In the genomic region with DNA sequence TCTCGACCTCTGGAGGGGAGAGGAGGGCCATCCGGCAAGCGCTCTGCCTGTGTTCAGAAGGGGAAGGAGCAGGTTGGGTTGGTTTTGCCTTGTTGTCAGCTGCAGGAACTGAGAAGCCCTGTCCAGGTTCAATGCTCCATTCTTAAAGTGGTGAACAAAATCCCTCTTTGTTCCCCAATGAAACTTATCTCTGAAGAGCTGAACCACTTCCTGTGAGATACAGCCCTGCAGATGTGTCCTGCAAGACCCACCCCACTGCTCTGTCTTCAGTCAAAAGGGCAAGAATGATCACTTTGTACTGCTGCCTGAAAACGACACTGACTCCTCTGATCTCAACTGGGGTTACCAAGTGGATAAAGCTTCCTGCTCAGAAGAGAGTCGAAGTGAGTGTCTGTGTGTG, we compare ENCODE assay signal across 12 mouse cellular contexts.
A peak's percentile ranks its signal among the peaks of the same experiment; 100 is the strongest.
DNase-seq lines count a peak whose midpoint lies in the region; ATAC-seq and TF ChIP-seq lines count a peak whose summit lies in the region.
"Had no signal": no experiment of that assay in that cellular context is flagged by ENCODE, and none has a peak within 500 bp of the region (broad histone marks: within the 10 kb centered on the region; RNA-seq: fewer than 3 reads in every experiment).

No protein-coding gene starts in this region.

- ATAC-seq in CD4-positive, CD25-positive, alpha-beta regulatory T cell, adult 4 months: no peak
- ATAC-seq in liver, embryonic 12.5 days: 0 out of 2 replicates have a peak, but pooled peaks have one; percentile 21
- no peak for ATAC-seq in liver, postnatal 0 days
- peak; percentile 93 for ATAC-seq in common myeloid progenitor, adult 5-6 weeks (replicated peaks; ENCODE audit: low read depth, poor library complexity, severe bottlenecking)
- ATAC-seq in megakaryocyte, adult 5-6 weeks (ENCODE audit: poor library complexity, severe bottlenecking): peak; percentile 80
- no peak for ATAC-seq in midbrain, embryonic 11.5 days (ENCODE audit: low FRiP score)

- TF ChIP-seq EP300 in liver, postnatal 0 days (IDR thresholded peaks at IDR 0.05; ENCODE audit: low read depth): no peak

- no peaks in the 10 kb centered on the region for H3K36me3 ChIP-seq in liver, embryonic 12.5 days
- H3K36me3 ChIP-seq in liver, postnatal 0 days (replicated peaks; ENCODE audit: insufficient read depth, low read length): no peaks in the 10 kb centered on the region
- H3K36me3 ChIP-seq in midbrain, embryonic 11.5 days (ENCODE audit: control insufficient read depth, insufficient read depth, low read length): no peaks in the 10 kb centered on the region
- H3K36me3 ChIP-seq: forebrain, embryonic 10.5 days; heart, embryonic 15.5 days; midbrain, embryonic 12.5 days had no signal

- TF ChIP-seq CTCF in liver, postnatal 0 days (IDR thresholded peaks at IDR 0.05; ENCODE audit: low read depth): no peak

- no peak overlapping the region for H3K9ac ChIP-seq in liver, embryonic 12.5 days
- H3K9ac ChIP-seq in liver, postnatal 0 days (replicated peaks): no peak overlapping the region
- H3K9ac ChIP-seq in midbrain, embryonic 11.5 days (ENCODE audit: low read length): no peak overlapping the region
- H3K9ac ChIP-seq: heart, embryonic 15.5 days; liver, embryonic 14.5 days; midbrain, embryonic 12.5 days had no signal

- H3K27me3 ChIP-seq in liver, embryonic 12.5 days (replicated peaks): no peaks in the 10 kb centered on the region
- no peaks in the 10 kb centered on the region for H3K27me3 ChIP-seq in liver, postnatal 0 days (ENCODE audit: insufficient read depth, low read length)
- H3K27me3 ChIP-seq in midbrain, embryonic 11.5 days (ENCODE audit: control insufficient read depth, insufficient read depth, low read length): no peaks in the 10 kb centered on the region
- H3K27me3 ChIP-seq: heart, embryonic 15.5 days; midbrain, embryonic 12.5 days had no signal

- H3K4me1 ChIP-seq in liver, embryonic 12.5 days: peaks cover 6% of the 10 kb centered on the region; the same call in 1 of the 2 replicates
- H3K4me1 ChIP-seq in liver, postnatal 0 days (ENCODE audit: insufficient read depth): no peaks in the 10 kb centered on the region
- H3K4me1 ChIP-seq in midbrain, embryonic 11.5 days (ENCODE audit: control insufficient read depth, insufficient read depth, low read length): no peaks in the 10 kb centered on the region
- H3K4me1 ChIP-seq: heart, embryonic 15.5 days; midbrain, embryonic 12.5 days had no signal

- DNase-seq in CD4-positive, CD25-positive, alpha-beta regulatory T cell, adult 2 months (ENCODE audit: low read depth, low spot score): peak; percentile 12
- DNase-seq in liver, postnatal 0 days: no peak
- no peak for DNase-seq in cerebellum, adult 11 months
- DNase-seq in midbrain, embryonic 11.5 days (ENCODE audit: low spot score, missing footprints): no peak

- 12% methylated on average over 5 of the region's 5 CpGs for WGBS in liver, embryonic 12.5 days (ENCODE audit: insufficient replicate concordance)
- 16% methylated on average over 5 of the region's 5 CpGs for WGBS in liver, postnatal 0 days (ENCODE audit: insufficient replicate concordance)
- 66% methylated on average over 5 of the region's 5 CpGs for WGBS in midbrain, embryonic 11.5 days

- H3K9me3 ChIP-seq in liver, embryonic 12.5 days (replicated peaks): no peaks in the 10 kb centered on the region
- H3K9me3 ChIP-seq in liver, postnatal 0 days (ENCODE audit: low read length): no peaks in the 10 kb centered on the region
- H3K9me3 ChIP-seq in midbrain, embryonic 11.5 days (ENCODE audit: control insufficient read depth, low read length): no peaks in the 10 kb centered on the region
- H3K9me3 ChIP-seq: forebrain, embryonic 10.5 days; heart, embryonic 15.5 days had no signal

- no peak overlapping the region for H3K4me3 ChIP-seq in liver, embryonic 12.5 days
- no peak overlapping the region for H3K4me3 ChIP-seq in liver, postnatal 0 days (ENCODE audit: low read depth, low read length)
- no peak overlapping the region for H3K4me3 ChIP-seq in midbrain, embryonic 11.5 days (ENCODE audit: low read depth, low read length)
- H3K4me3 ChIP-seq: forebrain, embryonic 10.5 days; heart, embryonic 15.5 days; midbrain, embryonic 12.5 days had no signal

- H3K27ac ChIP-seq in liver, embryonic 12.5 days: no peak overlapping the region
- no peak overlapping the region for H3K27ac ChIP-seq in liver, postnatal 0 days (ENCODE audit: low read depth)
- no peak overlapping the region for H3K27ac ChIP-seq in midbrain, embryonic 11.5 days (ENCODE audit: low read depth, low read length)
- H3K27ac ChIP-seq: forebrain, embryonic 10.5 days; heart, embryonic 15.5 days; liver, embryonic 14.5 days; midbrain, embryonic 12.5 days had no signal

- no peak overlapping the region for H3K4me2 ChIP-seq in liver, embryonic 12.5 days
- H3K4me2 ChIP-seq in liver, postnatal 0 days (ENCODE audit: low read depth, low read length): no peak overlapping the region
- no peak overlapping the region for H3K4me2 ChIP-seq in midbrain, embryonic 11.5 days
- H3K4me2 ChIP-seq: heart, embryonic 15.5 days; midbrain, embryonic 12.5 days had no signal

Comparison
In these comparisons a context has a peak if more than half of its experiments do, and no peak if none do; other contexts are left out.
1. ATAC-seq: peak in liver, embryonic 12.5 days (single experiment), common myeloid progenitor, adult 5-6 weeks (single experiment) and megakaryocyte, adult 5-6 weeks (single experiment); none in CD4-positive, CD25-positive, alpha-beta regulatory T cell, adult 4 months (single experiment), liver, postnatal 0 days (single experiment) and midbrain, embryonic 11.5 days (single experiment).